Mouse (Mus musculus) kidney, postnatal 4 days (tissue): ENCODE measurements around the gene Nhsl1.

Experiments
- DNase-seq, 2 experiments: peaks; one replicate each; pipeline ENCODE4 v3.0.0; 2021; ENCODE audit warnings: mixed read lengths in 2 of 2

The Nhsl1 gene

GRCm38 (mm10) chr10:18403992-18404391, 85.2 kb downstream of the Nhsl1 start:
- no peak for DNase-seq

- no peak for DNase-seq
Observed at GRCm38 (mm10) chr10:18404679-18405078, 85.9 kb downstream of the Nhsl1 start.

GRCm38 (mm10) chr10:18407062-18407830, 88.5 kb downstream of the Nhsl1 start:
- peak; percentile 83 to 90 for DNase-seq

GRCm38 (mm10) chr10:18408128-18408527, 89.3 kb downstream of the Nhsl1 start:
- no peak for DNase-seq

GRCm38 (mm10) chr10:18408635-18409034, 89.8 kb downstream of the Nhsl1 start:
- no peak for DNase-seq

- no peak for DNase-seq
Observed at GRCm38 (mm10) chr10:18409068-18409467, 90.3 kb downstream of the Nhsl1 start.

- DNase-seq, result no peak
Observed at GRCm38 (mm10) chr10:18411266-18411665, 92.5 kb downstream of the Nhsl1 start.

GRCm38 (mm10) chr10:18415946-18416345, 97.2 kb downstream of the Nhsl1 start:
- DNase-seq, result no peak

- DNase-seq, result no peak
Observed at GRCm38 (mm10) chr10:18418160-18418559, 99.4 kb downstream of the Nhsl1 start.

- no peak for DNase-seq
Observed at GRCm38 (mm10) chr10:18419508-18419907, 100.7 kb downstream of the Nhsl1 start.

GRCm38 (mm10) chr10:18420259-18421000, 101.6 kb downstream of the Nhsl1 start:
- DNase-seq, result no peak

GRCm38 (mm10) chr10:18422968-18423367, 104.2 kb downstream of the Nhsl1 start:
- no peak for DNase-seq

GRCm38 (mm10) chr10:18423557-18423956, 104.8 kb downstream of the Nhsl1 start:
- no peak for DNase-seq

GRCm38 (mm10) chr10:18427866-18428265, 109.1 kb downstream of the Nhsl1 start:
- DNase-seq, result no peak

- peak; percentile 31 to 40 for DNase-seq
Observed at GRCm38 (mm10) chr10:18429533-18429932, 110.7 kb downstream of the Nhsl1 start.

- peak; percentile 22 to 42 for DNase-seq
Observed at GRCm38 (mm10) chr10:18430141-18430540, 111.4 kb downstream of the Nhsl1 start.

GRCm38 (mm10) chr10:18430973-18431372, 112.2 kb downstream of the Nhsl1 start:
- peak; percentile 76 to 85 for DNase-seq

GRCm38 (mm10) chr10:18431546-18431945, 112.8 kb downstream of the Nhsl1 start:
- no peak for DNase-seq

GRCm38 (mm10) chr10:18435454-18435853, 116.7 kb downstream of the Nhsl1 start:
- DNase-seq, result no peak

GRCm38 (mm10) chr10:18435938-18436337, 117.2 kb downstream of the Nhsl1 start:
- no peak for DNase-seq

GRCm38 (mm10) chr10:18437584-18437983, 118.8 kb downstream of the Nhsl1 start:
- DNase-seq, result no peak

GRCm38 (mm10) chr10:18445603-18446358, 127.0 kb downstream of the Nhsl1 start:
- DNase-seq, result no peak

GRCm38 (mm10) chr10:18446359-18446820, 127.6 kb downstream of the Nhsl1 start:
- no peak for DNase-seq
